Mouse (Mus musculus) liver, adult 10 weeks (tissue): ENCODE results near the gene Kat7. TPM values are rescaled to one million over a fixed set of nuclear protein-coding genes. Genes with fewer than 3 reads are reported as not detected.

Experiments used
- polyA plus RNA-seq: library from polyadenylated mRNA; stranded (reverse); fragments of 350-450 nt; fragmentation: Illumina TruSeq; extraction: RNeasy Lipid Tissue Mini Kit (QIAGEN cat#74804); gene quantifications from one replicate; pipeline ENCODE4 v1.2.3, GENCODE M21; 2014; ENCODE audit warnings: low read depth, low replicate concordance

Gene Kat7
- polyA plus RNA-seq = 12.4 TPM

GRCm38 (mm10) chr11:95310007-95310647, at the start of gene Kat7:
Gene Kat7, minus strand, starts transcription at chr11:95310246.

GRCm38 (mm10) chr11:95336568-95337128, 26.6 kb upstream of the Kat7 start, which contains the start of gene Fam117a:
Gene Fam117a, plus strand, starts transcription at chr11:95337018.

GRCm38 (mm10) chr11:95261178-95261751, 48.8 kb downstream of the Kat7 start, which contains the start of gene Tac4:
Gene Tac4, plus strand, starts transcription at chr11:95261529.

Other genes starting within 250 kb of the Kat7 start
- gene Itga3, start 233.4 kb downstream of the Kat7 start, polyA plus RNA-seq = 0.53 TPM
- gene Dlx3, start 190.1 kb downstream of the Kat7 start, polyA plus RNA-seq = not detected
- 0.24 TPM for gene Dlx4, start 164.0 kb downstream of the Kat7 start, polyA plus RNA-seq
- not detected for gene Tac4, start 48.7 kb downstream of the Kat7 start, polyA plus RNA-seq
- gene Fam117a, start 26.8 kb upstream of the Kat7 start, polyA plus RNA-seq = 0.58 TPM
- gene Slc35b1, start 74.4 kb upstream of the Kat7 start, polyA plus RNA-seq = 44.2 TPM
- 84.3 TPM for gene Spop, start 103.8 kb upstream of the Kat7 start, polyA plus RNA-seq
- gene Nxph3, start 204.3 kb upstream of the Kat7 start, polyA plus RNA-seq = not detected